Mouse (Mus musculus): ENCODE results near the gene Ubald1. TPM values are rescaled to one million over a fixed set of nuclear protein-coding genes. Genes with fewer than 3 reads are reported as not detected.

Gene Ubald1
- total and polyA plus RNA-seq, 3 experiments = 9.6 to 53.7 (median 11.6) TPM

DNA sequence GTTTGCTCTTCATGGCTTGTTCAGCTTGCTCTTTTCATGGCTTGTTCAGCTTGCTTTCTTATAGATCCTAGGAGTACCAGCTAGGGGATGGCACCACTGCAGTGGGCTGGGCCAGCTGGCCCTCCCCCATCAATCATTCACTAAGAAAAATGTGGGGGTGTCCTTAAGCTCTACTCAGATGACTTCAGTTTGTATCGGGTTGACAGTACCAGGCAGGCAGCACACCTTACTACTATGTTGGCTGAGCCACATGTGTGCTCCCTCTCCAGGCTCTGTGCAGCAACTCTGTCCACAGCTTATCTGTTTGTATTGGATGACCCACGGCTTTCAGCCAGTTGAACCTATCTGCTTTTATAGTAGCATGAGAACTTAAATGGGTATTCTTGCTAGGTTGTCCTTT, 48.4 kb upstream of the Ubald1 start:
- peaks cover 44 to 84% of the 10 kb centered on the region in 2 experiments for H3K36me3 ChIP-seq (replicated peaks in 1 of 2; ENCODE audit: control insufficient read depth in 1 of 2, insufficient read depth in 1 of 2, low read length in 1 of 2)
- H3K27ac ChIP-seq (ENCODE audit: insufficient read depth, low read depth) = no peak overlapping the region
- in situ Hi-C loops (cut with MboI; ENCODE audit: low pct_ligation_motif_present, low pct_unique_long_range_greater_than_20kb, low sequenced_read_pairs) = no loop called here

DNA sequence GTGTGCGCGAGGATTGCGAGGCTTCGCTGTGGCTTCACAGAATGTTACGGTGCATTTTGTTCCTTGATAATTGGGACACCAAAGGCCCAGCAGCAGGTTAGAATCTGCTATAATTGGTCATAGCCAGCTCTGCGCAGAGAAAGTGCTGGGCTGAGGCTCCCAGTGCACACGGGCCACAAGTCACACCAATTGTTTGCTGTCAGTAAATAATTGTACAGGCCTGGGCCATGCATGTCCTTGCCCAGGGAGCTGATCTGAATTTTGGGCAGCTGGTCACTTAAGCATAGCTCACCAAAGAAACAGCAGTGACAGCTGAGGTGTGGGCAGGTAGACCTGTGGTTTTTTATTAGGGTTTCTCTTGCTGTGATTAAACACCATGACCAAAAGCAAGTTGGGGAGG, 47.9 kb upstream of the Ubald1 start:
- no peaks in the 10 kb centered on the region for H3K79me2 ChIP-seq (replicated peaks; ENCODE audit: control insufficient read depth, extremely low read depth, insufficient read depth, poor library complexity, severe bottlenecking)
- H3K4me2 ChIP-seq (ENCODE audit: insufficient read depth, low read depth, poor library complexity, severe bottlenecking) = no peak overlapping the region
- dilution Hi-C loops (cut with MboI; ENCODE audit: extremely low pct_ligation_motif_present, extremely low pct_unique_long_range_greater_than_20kb, low sequenced_read_pairs) = no loop called here
- no peak overlapping the region for H3K4me3 ChIP-seq (replicated peaks in 1 of 3; ENCODE audit: low read depth in 2 of 3, low read length in 2 of 3, poor library complexity in 1 of 3)
- no peaks in the 10 kb centered on the region for H3K4me1 ChIP-seq (ENCODE audit: control insufficient read depth in 1 of 2, insufficient read depth in 2 of 2)
- in situ Hi-C loops (cut with MboI; ENCODE audit: low pct_ligation_motif_present, low pct_unique_long_range_greater_than_20kb, low sequenced_read_pairs) = no loop called here
- no peak overlapping the region for H3K9ac ChIP-seq (ENCODE audit: insufficient read depth, low read depth)
- peaks cover 47 to 84% of the 10 kb centered on the region in 2 experiments for H3K36me3 ChIP-seq (replicated peaks in 1 of 2; ENCODE audit: control insufficient read depth in 1 of 2, insufficient read depth in 1 of 2, low read length in 1 of 2)
- no peaks in the 10 kb centered on the region for H3K27me3 ChIP-seq (replicated peaks)
- H3K27ac ChIP-seq (ENCODE audit: insufficient read depth, low read depth) = no peak overlapping the region
- TF ChIP-seq MAFK (IDR thresholded peaks at IDR 0.05; ENCODE audit: insufficient replicate concordance, low read length) = no peak
- no peak for TF ChIP-seq JUND (conservative IDR thresholded peaks at IDR 0.05; ENCODE audit: low read depth, low read length)
- TF ChIP-seq ELF1 (IDR thresholded peaks at IDR 0.05; ENCODE audit: low read depth, low read length) = no peak
- no peak for TF ChIP-seq MAZ (IDR thresholded peaks at IDR 0.05; ENCODE audit: low read depth, low read length)
- TF ChIP-seq USF2 (conservative IDR thresholded peaks at IDR 0.05; ENCODE audit: low read depth, low read length) = no peak
- TF ChIP-seq SIN3A (IDR thresholded peaks at IDR 0.05; ENCODE audit: low read length) = no peak
- no peak for DNase-seq (ENCODE audit: extremely low read depth)
- no peaks in the 10 kb centered on the region for H3K9me3 ChIP-seq (replicated peaks; ENCODE audit: low read length)

More for the DNA sequence above, 48.4 kb upstream of the Ubald1 start:
- TF ChIP-seq IRF4 (IDR thresholded peaks at IDR 0.05; ENCODE audit: low read depth, low read length) = no peak
- TF ChIP-seq SIN3A (IDR thresholded peaks at IDR 0.05; ENCODE audit: low read length) = no peak
- TF ChIP-seq JUN (IDR thresholded peaks at IDR 0.05; ENCODE audit: insufficient read depth, low read depth, low read length) = no peak
- no peak for TF ChIP-seq TBP (conservative IDR thresholded peaks at IDR 0.05; ENCODE audit: low read depth, low read length)
- TF ChIP-seq ZNF384 (IDR thresholded peaks at IDR 0.05; ENCODE audit: low read depth, low read length) = no peak
- TF ChIP-seq ETS1 (conservative IDR thresholded peaks at IDR 0.05; ENCODE audit: low read depth, low read length) = no peak
- no peak for TF ChIP-seq CHD1 (IDR thresholded peaks at IDR 0.05; ENCODE audit: low read depth, low read length)
- TF ChIP-seq NRF1 (IDR thresholded peaks at IDR 0.05; ENCODE audit: low read depth, low read length) = no peak
- TF ChIP-seq ELF1 (IDR thresholded peaks at IDR 0.05; ENCODE audit: low read depth, low read length) = no peak
- DNase-seq (ENCODE audit: extremely low read depth) = no peak
- no peaks in the 10 kb centered on the region for H3K9me3 ChIP-seq (replicated peaks; ENCODE audit: low read length)
- H3K4me3 ChIP-seq (replicated peaks in 1 of 3; ENCODE audit: low read depth in 2 of 3, low read length in 2 of 3, poor library complexity in 1 of 3) = no peak overlapping the region
- no peaks in the 10 kb centered on the region for H3K4me1 ChIP-seq (ENCODE audit: control insufficient read depth in 1 of 2, insufficient read depth in 2 of 2)
- H3K4me2 ChIP-seq (ENCODE audit: insufficient read depth, low read depth, poor library complexity, severe bottlenecking) = no peak overlapping the region
- dilution Hi-C loops (cut with MboI; ENCODE audit: extremely low pct_ligation_motif_present, extremely low pct_unique_long_range_greater_than_20kb, low sequenced_read_pairs) = no loop called here
- H3K9ac ChIP-seq (ENCODE audit: insufficient read depth, low read depth) = no peak overlapping the region
- H3K79me2 ChIP-seq (replicated peaks; ENCODE audit: control insufficient read depth, extremely low read depth, insufficient read depth, poor library complexity, severe bottlenecking) = no peaks in the 10 kb centered on the region
- H3K27me3 ChIP-seq (replicated peaks) = no peaks in the 10 kb centered on the region

- H3K9me3 ChIP-seq (replicated peaks; ENCODE audit: low read length) = no peaks in the 10 kb centered on the region
- H3K27me3 ChIP-seq (replicated peaks) = no peaks in the 10 kb centered on the region
- no peaks in the 10 kb centered on the region for H3K79me2 ChIP-seq (replicated peaks; ENCODE audit: control insufficient read depth, extremely low read depth, insufficient read depth, poor library complexity, severe bottlenecking)
- in situ Hi-C loops (cut with MboI; ENCODE audit: low pct_ligation_motif_present, low pct_unique_long_range_greater_than_20kb, low sequenced_read_pairs) = no loop called here
- no peak overlapping the region for H3K9ac ChIP-seq (ENCODE audit: insufficient read depth, low read depth)
- H3K36me3 ChIP-seq (replicated peaks in 1 of 2; ENCODE audit: control insufficient read depth in 1 of 2, insufficient read depth in 1 of 2, low read length in 1 of 2) = peaks cover 38 to 71% of the 10 kb centered on the region in 2 experiments
- no peak for DNase-seq (ENCODE audit: extremely low read depth)
- dilution Hi-C loops (cut with MboI; ENCODE audit: extremely low pct_ligation_motif_present, extremely low pct_unique_long_range_greater_than_20kb, low sequenced_read_pairs) = no loop called here
- no peak overlapping the region for H3K4me3 ChIP-seq (replicated peaks in 1 of 3; ENCODE audit: low read depth in 2 of 3, low read length in 2 of 3, poor library complexity in 1 of 3)
- H3K27ac ChIP-seq (ENCODE audit: insufficient read depth, low read depth) = no peak overlapping the region
- H3K4me2 ChIP-seq (ENCODE audit: insufficient read depth, low read depth, poor library complexity, severe bottlenecking) = no peak overlapping the region
- H3K4me1 ChIP-seq (ENCODE audit: control insufficient read depth in 1 of 2, insufficient read depth in 2 of 2) = peaks cover 0 to 6% of the 10 kb centered on the region in 2 experiments; a peak in 1 of 4 replicates
- TF ChIP-seq HCFC1 (IDR thresholded peaks at IDR 0.05; ENCODE audit: low read depth, low read length) (no peak), KAT2A (IDR thresholded peaks at IDR 0.05; ENCODE audit: insufficient replicate concordance, low read length) (no peak), ZKSCAN1 (IDR thresholded peaks at IDR 0.05; ENCODE audit: borderline replicate concordance, low read depth, low read length) (no peak)
Measured at GRCm38 (mm10) chr16:4923996-4924395, 43.9 kb upstream of the Ubald1 start.
